Mouse (Mus musculus): ENCODE data around the gene Sipa1.

- TF ChIP-seq POLR2A (IDR thresholded peaks at IDR 0.05; ENCODE audit: control insufficient read depth, low read depth, low read length) (no peak), CTCF (IDR thresholded peaks at IDR 0.05; ENCODE audit: control insufficient read depth, insufficient read depth, insufficient replicate concordance, low read depth, low read length) (no peak)
Observed at GRCm38 (mm10) chr19:5654720-5655298, 8.7 kb downstream of the Sipa1 start.

Measured in testis, adult 2 months (tissue).